Mouse (Mus musculus) liver, embryonic 13.5 days (tissue): ENCODE data around the gene Tph2. TPM values are rescaled to one million over a fixed set of nuclear protein-coding genes. Genes with fewer than 3 reads are reported as not detected.

Experiments
- ATAC-seq: fragments of 200-750 bp; cut with Nextera tagmentation; 2 replicates; pipeline ENCODE4 v1.8.0; 2017; ENCODE audit warnings: low read depth, mild to moderate bottlenecking, moderate number of reproducible peaks, moderate library complexity
- DNase-seq: peaks from one replicate; pipeline ENCODE4 v3.0.0; 2022
- H3K27ac ChIP-seq: fragments of 300-500 bp; sonication (generic); 2 replicates; pipeline ENCODE4 v1.5.1; 2015; ENCODE audit warnings: moderate library complexity, mild to moderate bottlenecking, inconsistent platforms
- H3K27me3 ChIP-seq: fragments of 300-500 bp; sonication (generic); 2 replicates; pipeline ENCODE4 v1.6.1; 2015; ENCODE audit warnings: mild to moderate bottlenecking, inconsistent platforms
- H3K36me3 ChIP-seq: fragments of 300-500 bp; sonication (generic); 2 replicates; pipeline ENCODE4 v1.6.1; 2015; ENCODE audit warnings: mild to moderate bottlenecking, inconsistent platforms
- H3K4me1 ChIP-seq: fragments of 300-500 bp; sonication (generic); replicated peaks from 2 replicates; pipeline ENCODE4 v1.6.1; 2015; ENCODE audit warnings: inconsistent platforms
- H3K4me2 ChIP-seq: fragments of 300-500 bp; sonication (generic); 2 replicates; pipeline ENCODE4 v1.6.1; 2015; ENCODE audit warnings: inconsistent platforms, mild to moderate bottlenecking, moderate library complexity
- H3K4me3 ChIP-seq: fragments of 300-500 bp; sonication (generic); replicated peaks from 2 replicates; pipeline ENCODE4 v1.5.1; 2015; ENCODE audit warnings: mild to moderate bottlenecking, inconsistent platforms
- H3K9ac ChIP-seq: fragments of 300-500 bp; sonication (generic); 2 replicates; pipeline ENCODE4 v1.6.1; 2015; ENCODE audit warnings: mild to moderate bottlenecking, inconsistent platforms
- H3K9me3 ChIP-seq: fragments of 300-500 bp; sonication (generic); replicated peaks from 2 replicates; pipeline ENCODE4 v1.6.1; 2016; ENCODE audit warnings: inconsistent platforms
- WGBS: fragments of 180-500 bp; shearing (Covaris S2); methylation state at CpG from one replicate; pipeline ENCODE4 v1.1.7; 2015; ENCODE audit not compliant: insufficient replicate concordance; 5-methylcytosine and 5-hydroxymethylcytosine counted together
- polyA plus RNA-seq: library from polyadenylated mRNA; unstranded; fragments of >200 nt; fragmentation: Nextera tagmentation; extraction: Ambion mirVana; gene quantifications from 2 replicates; pipeline ENCODE4 v1.2.1, GENCODE M21; 2015

Gene Tph2
- polyA plus RNA-seq, 1 experiment from 2014 or later: not detected

DNA sequence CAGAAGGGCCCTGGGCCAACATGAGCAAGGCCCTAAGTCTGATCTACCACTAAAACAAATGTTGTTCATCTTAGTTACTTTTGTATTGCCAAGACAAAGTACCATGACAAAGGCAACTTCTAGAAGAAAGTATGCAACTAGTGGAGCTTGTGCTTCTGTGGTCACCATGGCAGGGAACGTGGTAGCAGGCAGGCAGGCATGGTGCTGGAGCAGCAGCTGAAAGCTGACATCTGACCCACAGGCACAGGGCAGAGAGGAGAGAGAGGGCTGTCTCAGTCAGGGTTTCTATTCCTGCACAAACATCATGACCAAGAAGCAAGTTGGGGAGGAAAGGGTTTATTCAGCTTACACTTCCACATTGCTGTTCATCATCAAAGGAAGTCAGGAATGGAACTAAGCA lies 56.9 kb downstream of the Tph2 start:
- no peak overlapping the region for H3K4me2 ChIP-seq
- H3K27ac ChIP-seq: no peak overlapping the region
- H3K9ac ChIP-seq: no peak overlapping the region
- 49% methylated on average over 1 of the region's 1 CpGs for WGBS
- no peaks in the 10 kb centered on the region for H3K36me3 ChIP-seq
- no peaks in the 10 kb centered on the region for H3K9me3 ChIP-seq
- ATAC-seq (no peak), DNase-seq (no peak)
- H3K4me1 ChIP-seq: no peaks in the 10 kb centered on the region
- H3K27me3 ChIP-seq: no peaks in the 10 kb centered on the region
- H3K4me3 ChIP-seq: no peak overlapping the region

DNA sequence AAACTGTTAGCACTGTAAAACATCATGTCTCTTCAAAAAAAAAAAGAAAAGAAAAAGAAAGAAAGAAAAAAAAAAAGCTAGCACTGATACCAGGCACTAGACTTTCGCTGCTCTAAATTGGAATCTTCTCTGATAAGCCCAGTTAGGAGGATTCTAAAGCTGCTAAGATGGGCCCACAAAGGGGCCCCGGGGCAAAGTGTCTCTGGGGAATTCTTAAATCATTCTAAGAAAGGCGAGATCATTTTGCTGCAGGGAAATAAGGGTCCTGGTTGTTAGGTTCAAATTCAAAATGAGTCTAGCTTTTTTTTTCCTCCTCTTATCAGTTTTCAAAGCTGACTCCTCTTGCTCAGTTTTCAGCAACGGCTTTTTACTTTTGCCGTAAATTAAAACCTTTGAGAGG lies 59.3 kb downstream of the Tph2 start:
- Histone ChIP-seq H3K27me3 (no peaks in the 10 kb centered on the region), H3K4me3 (no peak overlapping the region), H3K4me2 (no peak overlapping the region), H3K4me1 (no peaks in the 10 kb centered on the region), H3K27ac (no peak overlapping the region), H3K9me3 (no peaks in the 10 kb centered on the region), H3K9ac (no peak overlapping the region), H3K36me3 (no peaks in the 10 kb centered on the region)
- WGBS: 50% methylated on average over 5 of the region's 5 CpGs
- no peak for DNase-seq
- ATAC-seq: no peak

DNA sequence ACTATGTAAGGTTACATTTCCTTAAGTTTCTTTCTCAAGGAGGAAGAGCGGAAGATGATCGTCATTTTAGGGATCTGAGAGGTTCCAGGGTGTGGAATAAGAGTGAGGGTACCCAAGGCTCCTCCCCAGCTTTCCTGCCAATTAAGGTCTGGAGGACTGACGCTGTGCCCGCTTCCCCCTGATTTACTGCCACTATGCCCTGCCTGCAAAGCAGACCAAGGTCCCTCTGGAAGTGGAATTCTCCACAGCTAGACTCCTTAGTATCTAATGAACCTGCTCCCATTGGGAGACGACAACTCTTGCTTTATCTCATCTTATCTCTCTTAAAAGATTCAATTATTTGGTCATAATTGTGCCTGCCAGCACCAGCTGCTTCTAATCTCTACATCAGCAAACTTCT lies 59.8 kb downstream of the Tph2 start:
- H3K27ac ChIP-seq: no peak overlapping the region
- DNase-seq (no peak), ATAC-seq (no peak)
- no peaks in the 10 kb centered on the region for H3K27me3 ChIP-seq
- no peaks in the 10 kb centered on the region for H3K36me3 ChIP-seq
- WGBS: 52% methylated on average over 5 of the region's 5 CpGs
- no peak overlapping the region for H3K9ac ChIP-seq
- H3K4me2 ChIP-seq: no peak overlapping the region
- no peaks in the 10 kb centered on the region for H3K4me1 ChIP-seq
- H3K9me3 ChIP-seq: no peaks in the 10 kb centered on the region
- no peak overlapping the region for H3K4me3 ChIP-seq

DNA sequence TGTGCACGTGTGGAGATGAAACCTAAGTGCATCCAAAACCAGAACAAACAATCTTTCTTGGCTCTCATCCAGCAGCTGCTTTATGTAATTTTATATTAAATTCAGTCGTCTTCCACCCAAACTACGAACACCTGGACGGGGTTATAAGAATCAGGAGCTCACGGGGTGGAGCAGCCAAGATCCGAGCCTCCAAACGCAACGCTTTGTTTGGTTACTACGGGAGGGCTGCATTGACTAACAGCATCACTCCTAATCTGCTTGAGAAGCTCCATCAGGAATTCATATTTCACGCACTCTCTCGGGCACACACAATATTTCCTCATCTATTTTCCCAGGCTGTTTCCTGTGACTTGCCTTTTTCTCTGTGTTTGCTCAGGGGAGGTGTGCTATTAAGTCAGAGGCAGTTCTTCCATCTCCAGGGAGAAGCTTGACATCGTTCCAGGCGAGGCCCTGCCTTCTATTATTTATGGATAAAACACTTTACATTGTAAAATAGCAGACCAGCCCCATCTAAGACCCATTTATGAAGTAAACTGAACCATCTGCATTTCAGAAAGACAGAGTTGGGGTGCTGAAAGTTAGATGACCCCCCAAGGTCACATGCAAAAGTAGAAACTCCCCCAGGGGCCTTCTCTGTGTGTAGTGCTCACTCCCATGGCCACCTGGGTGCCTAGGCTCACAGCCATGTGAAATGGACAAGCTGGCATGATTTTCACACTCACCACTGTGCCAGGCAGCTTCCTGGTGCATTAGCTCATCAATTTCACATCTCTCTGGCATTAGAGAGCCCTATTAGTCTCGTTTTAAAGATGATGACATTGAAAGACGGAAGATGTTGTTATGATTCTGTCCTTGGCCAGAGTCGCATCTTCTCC lies 76.9 kb downstream of the Tph2 start:
- Histone ChIP-seq H3K27ac (no peak overlapping the region), H3K4me1 (no peaks in the 10 kb centered on the region), H3K4me2 (no peak overlapping the region), H3K36me3 (no peaks in the 10 kb centered on the region), H3K4me3 (no peak overlapping the region), H3K9ac (no peak overlapping the region), H3K9me3 (no peaks in the 10 kb centered on the region), H3K27me3 (no peaks in the 10 kb centered on the region)
- ATAC-seq (no peak), DNase-seq (no peak)
- 62% methylated on average over 16 of the region's 16 CpGs for WGBS

DNA sequence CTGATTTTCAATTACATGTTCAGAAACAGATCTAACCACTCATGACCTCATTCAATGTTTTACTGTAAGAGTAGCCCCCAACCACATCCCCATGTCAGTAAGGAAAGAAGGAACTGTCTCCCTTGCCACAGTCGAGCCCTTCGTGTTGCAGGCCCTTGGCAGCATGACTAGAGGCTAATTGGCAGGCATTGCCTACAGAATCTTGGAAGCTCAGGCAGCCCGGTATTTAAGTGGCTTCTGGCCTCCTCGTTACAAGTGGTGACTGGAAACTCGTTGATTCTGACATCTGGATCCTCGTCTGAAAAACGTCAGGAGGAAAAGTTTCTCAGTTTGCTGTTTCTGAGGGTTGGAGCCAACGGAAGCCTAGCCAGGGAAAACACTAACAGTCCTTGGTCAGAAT lies 80.6 kb downstream of the Tph2 start:
- no peak overlapping the region for H3K9ac ChIP-seq
- no peak overlapping the region for H3K4me3 ChIP-seq
- DNase-seq (no peak), ATAC-seq (no peak)
- no peak overlapping the region for H3K27ac ChIP-seq
- 53% methylated on average over 8 of the region's 8 CpGs for WGBS
- H3K9me3 ChIP-seq: no peaks in the 10 kb centered on the region
- H3K4me2 ChIP-seq: no peak overlapping the region
- H3K4me1 ChIP-seq: no peaks in the 10 kb centered on the region
- no peaks in the 10 kb centered on the region for H3K27me3 ChIP-seq
- H3K36me3 ChIP-seq: no peaks in the 10 kb centered on the region

DNA sequence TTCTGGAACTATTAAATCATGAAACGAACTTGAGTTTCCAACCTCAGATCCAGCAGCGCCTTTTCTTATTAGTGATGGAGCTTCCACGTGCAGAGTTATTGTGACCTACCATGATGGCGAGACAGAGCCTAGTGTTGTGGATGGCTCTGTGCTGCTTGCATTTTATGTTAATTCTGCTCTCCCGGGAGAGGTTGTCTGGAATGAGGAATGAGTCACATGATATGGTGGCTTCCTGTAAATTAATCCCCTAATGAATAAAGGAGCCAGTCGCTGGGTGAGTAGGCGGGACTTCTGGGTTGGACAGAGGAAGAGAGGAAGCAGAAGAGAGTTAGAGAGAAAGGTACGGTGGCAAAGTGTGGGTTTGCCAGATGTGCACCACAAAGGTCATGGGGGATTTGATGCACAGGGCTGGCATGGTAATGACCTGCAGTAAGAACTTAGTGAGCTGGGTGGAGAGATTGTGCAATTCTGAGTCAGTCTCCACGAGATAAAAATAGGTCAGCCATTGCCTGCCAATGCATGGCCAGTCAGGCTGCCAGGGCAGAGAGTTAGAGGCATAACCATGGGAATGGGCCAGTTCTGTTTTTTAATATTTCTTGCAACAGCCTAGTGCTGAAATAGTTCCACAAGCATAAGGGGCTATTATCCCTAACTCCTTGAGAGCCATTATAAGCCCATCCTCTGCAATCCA lies 84.8 kb downstream of the Tph2 start:
- H3K9me3 ChIP-seq: no peaks in the 10 kb centered on the region
- H3K4me3 ChIP-seq: no peak overlapping the region
- 54% methylated on average over 9 of the region's 9 CpGs for WGBS
- DNase-seq (no peak), ATAC-seq (no peak)
- no peak overlapping the region for H3K9ac ChIP-seq
- no peaks in the 10 kb centered on the region for H3K36me3 ChIP-seq
- H3K4me2 ChIP-seq: no peak overlapping the region
- no peaks in the 10 kb centered on the region for H3K27me3 ChIP-seq
- no peak overlapping the region for H3K27ac ChIP-seq
- no peaks in the 10 kb centered on the region for H3K4me1 ChIP-seq

DNA sequence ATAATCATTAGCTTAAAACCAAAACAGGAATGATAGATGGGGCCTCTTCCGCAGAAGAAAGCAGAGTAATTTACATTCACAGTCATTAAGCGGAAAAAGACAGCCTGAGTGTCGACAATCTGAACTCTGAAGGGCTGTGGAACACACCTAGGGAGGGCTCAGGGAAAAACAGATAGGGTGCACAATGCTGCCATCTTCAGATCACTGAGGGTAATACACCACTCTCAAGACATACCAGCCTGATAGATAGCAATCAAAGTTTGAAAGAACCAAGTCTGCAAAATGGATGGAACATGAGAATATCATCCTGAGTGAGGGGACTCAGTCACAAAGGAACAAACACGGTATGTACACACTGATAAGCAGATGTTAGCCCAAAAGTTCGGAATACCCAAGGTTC lies 87.7 kb downstream of the Tph2 start:
- no peaks in the 10 kb centered on the region for H3K4me1 ChIP-seq
- 17% methylated on average over 5 of the region's 5 CpGs for whole genome bisulfite sequencing
- no peak overlapping the region for H3K27ac ChIP-seq
- no peaks in the 10 kb centered on the region for H3K27me3 ChIP-seq
- no peak overlapping the region for H3K4me3 ChIP-seq
- no peak for DNase-seq
- no peaks in the 10 kb centered on the region for H3K36me3 ChIP-seq
- no peak overlapping the region for H3K4me2 ChIP-seq
- ATAC-seq: no peak
- no peak overlapping the region for H3K9ac ChIP-seq
- no peaks in the 10 kb centered on the region for H3K9me3 ChIP-seq

DNA sequence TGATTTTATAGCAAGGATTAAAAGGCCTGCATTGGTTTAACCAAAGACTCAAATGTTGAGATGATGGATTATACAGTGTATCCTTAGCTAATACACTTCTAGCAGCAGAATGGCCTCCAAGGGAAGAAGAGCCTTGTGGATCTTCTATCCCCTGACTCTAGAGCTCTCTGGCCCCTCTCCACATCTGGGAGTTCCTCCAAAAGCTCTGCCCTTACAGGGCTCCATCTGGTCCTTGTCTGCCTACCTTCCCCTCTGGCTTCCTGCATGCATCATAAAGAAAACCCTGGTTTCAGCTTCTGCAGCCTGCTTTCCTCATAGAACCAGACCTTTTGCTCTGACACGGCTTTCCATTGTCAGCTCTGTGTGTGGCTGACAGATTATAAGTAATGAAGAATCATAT lies 88.6 kb downstream of the Tph2 start:
- DNase-seq: no peak
- ATAC-seq: no peak
- Histone ChIP-seq H3K4me1 (no peaks in the 10 kb centered on the region), H3K4me3 (no peak overlapping the region), H3K27me3 (no peaks in the 10 kb centered on the region), H3K27ac (no peak overlapping the region), H3K9me3 (no peaks in the 10 kb centered on the region), H3K4me2 (no peak overlapping the region), H3K9ac (no peak overlapping the region), H3K36me3 (no peaks in the 10 kb centered on the region)
- 56% methylated on average over 1 of the region's 1 CpGs for WGBS

DNA sequence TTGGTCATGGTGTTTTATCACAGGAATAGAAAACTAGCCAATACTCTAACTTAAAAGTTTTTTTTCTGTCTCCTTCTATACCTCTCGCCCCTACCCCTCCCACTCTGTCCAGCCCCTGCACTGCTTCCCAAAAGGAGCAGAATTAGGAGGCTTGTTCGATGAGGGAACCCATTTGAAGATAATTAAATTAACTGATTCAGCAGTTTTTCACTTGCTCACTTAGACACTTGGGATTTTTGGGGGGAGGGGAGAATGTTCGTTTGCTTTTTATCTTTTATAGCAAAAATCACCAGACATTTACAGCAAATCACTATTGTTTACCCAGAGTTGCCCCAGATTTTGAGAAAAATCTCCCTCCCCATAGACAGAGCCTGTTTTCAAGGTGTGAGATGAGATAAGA lies 106.6 kb downstream of the Tph2 start:
- no peaks in the 10 kb centered on the region for H3K36me3 ChIP-seq
- no peak overlapping the region for H3K4me2 ChIP-seq
- WGBS: 42% methylated on average over 3 of the region's 3 CpGs
- ATAC-seq (no peak), DNase-seq (no peak)
- H3K4me1 ChIP-seq: no peaks in the 10 kb centered on the region
- H3K9me3 ChIP-seq: 0 out of 2 replicates have a peak, but pooled peaks cover 2% of the 10 kb centered on the region
- no peak overlapping the region for H3K9ac ChIP-seq
- H3K27me3 ChIP-seq: no peaks in the 10 kb centered on the region
- H3K27ac ChIP-seq: no peak overlapping the region
- no peak overlapping the region for H3K4me3 ChIP-seq

DNA sequence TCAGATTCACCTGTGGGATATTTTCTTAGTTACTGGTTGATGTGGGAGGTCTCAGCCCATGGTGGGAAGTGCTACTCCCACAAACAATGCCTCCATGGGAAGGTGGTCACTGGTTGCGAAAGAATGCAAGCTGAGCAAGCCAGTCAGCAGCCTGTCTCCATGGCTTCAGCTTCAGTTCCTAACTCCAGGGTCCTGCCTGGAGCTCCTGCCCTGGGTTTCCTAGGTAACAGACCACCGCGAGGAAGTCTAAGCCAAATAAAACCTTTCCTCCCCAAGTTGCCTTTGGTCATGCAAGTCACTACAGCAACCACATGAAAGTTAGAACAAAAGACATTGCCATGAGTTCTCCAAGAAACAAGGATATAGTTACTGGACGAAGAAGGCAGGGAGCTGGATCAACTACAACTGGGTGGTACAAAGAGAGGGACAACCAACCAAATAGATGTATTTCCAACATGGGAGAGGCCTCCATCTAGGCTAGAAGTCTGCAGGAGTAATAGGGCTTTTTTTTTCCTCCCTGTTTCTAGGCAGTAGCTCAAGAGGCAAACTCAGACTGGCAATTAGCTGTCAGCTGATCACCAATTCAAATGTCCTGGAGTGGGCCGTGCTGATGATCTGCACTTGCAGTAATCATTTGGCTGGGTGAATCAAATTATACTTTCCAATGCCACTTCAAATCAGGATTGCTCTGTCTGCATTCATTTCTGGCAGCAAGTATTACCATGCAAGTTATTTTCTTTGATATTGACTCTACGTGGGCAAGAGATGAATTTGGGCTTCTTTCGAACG lies 115.5 kb downstream of the Tph2 start:
- no peaks in the 10 kb centered on the region for H3K4me1 ChIP-seq
- no peak overlapping the region for H3K4me3 ChIP-seq
- no peaks in the 10 kb centered on the region for H3K36me3 ChIP-seq
- H3K9ac ChIP-seq: no peak overlapping the region
- ATAC-seq (no peak), DNase-seq (no peak)
- no peak overlapping the region for H3K27ac ChIP-seq
- no peak overlapping the region for H3K4me2 ChIP-seq
- 0 out of 2 replicates have a peak, but pooled peaks cover 10% of the 10 kb centered on the region for H3K9me3 ChIP-seq
- no peaks in the 10 kb centered on the region for H3K27me3 ChIP-seq
- WGBS: 69% methylated on average over 8 of the region's 8 CpGs

DNA sequence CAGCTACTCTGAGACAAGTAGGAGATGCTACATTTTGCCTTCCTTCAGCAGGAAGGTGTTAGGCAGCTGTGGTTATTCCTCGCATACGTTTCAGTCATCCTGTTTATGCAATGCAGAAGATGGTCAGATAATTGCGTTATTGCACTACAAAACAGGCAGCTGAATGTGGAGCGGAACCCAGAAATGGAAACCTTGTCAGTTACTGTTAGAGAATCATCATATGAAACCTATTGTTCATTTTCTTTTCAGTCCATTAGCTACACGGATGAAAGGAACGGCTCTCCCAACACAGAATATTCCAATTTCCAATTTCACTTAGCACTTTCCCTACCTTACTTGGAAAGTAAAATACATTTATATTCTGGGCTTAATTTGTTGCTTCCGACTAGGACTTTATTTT lies 120.9 kb downstream of the Tph2 start:
- no peak for DNase-seq
- ATAC-seq: no peak
- H3K36me3 ChIP-seq: no peaks in the 10 kb centered on the region
- WGBS: 59% methylated on average over 7 of the region's 7 CpGs
- H3K27ac ChIP-seq: no peak overlapping the region
- no peak overlapping the region for H3K4me3 ChIP-seq
- H3K4me2 ChIP-seq: no peak overlapping the region
- no peaks in the 10 kb centered on the region for H3K27me3 ChIP-seq
- H3K4me1 ChIP-seq: no peaks in the 10 kb centered on the region
- no peak overlapping the region for H3K9ac ChIP-seq
- H3K9me3 ChIP-seq: no peaks in the 10 kb centered on the region
